Mouse (Mus musculus) urinary bladder, postnatal 0 days (tissue): ENCODE measurements around the gene Man1a. TPM values are rescaled to one million over a fixed set of nuclear protein-coding genes. Genes with fewer than 3 reads are reported as not detected.

Source experiments
- polyA plus RNA-seq: library from polyadenylated mRNA; unstranded; fragments of >200 nt; fragmentation: Nextera tagmentation; extraction: Ambion mirVana; gene quantifications from 2 replicates; pipeline ENCODE4 v1.2.1, GENCODE M21; 2015

The Man1a gene
- 7.4 and 7.6 TPM in 2 replicates for polyA plus RNA-seq

GRCm38 (mm10) chr10:54076420-54076819, at the start of gene Man1a:
TSS of gene Man1a (minus strand) at chr10:54076609.

